Mouse (Mus musculus) monocyte, adult 5-6 weeks (primary cell): ENCODE measurements around the gene Spata2. TPM values are rescaled to one million over a fixed set of nuclear protein-coding genes. Genes with fewer than 3 reads are reported as not detected.

Experiments
- ATAC-seq: fragments of 153-309, 156-312 bp; replicated peaks from 2 replicates; pipeline ENCODE4 v1.8.0; 2017; ENCODE audit warnings: mild to moderate bottlenecking; ENCODE audit not compliant: low TSS enrichment, insufficient number of reproducible peaks, severe bottlenecking, poor library complexity, low FRiP score
- total RNA-seq: library from RNA; stranded (forward); fragments of 200-1000, 200-491, 200-594 nt; gene quantifications from 3 replicates; pipeline ENCODE4 v1.2.3, GENCODE M21; 2017

Gene Spata2
- total RNA-seq, 1 experiment from 2014 or later = 7.3 TPM

- ATAC-seq = 0 out of 2 replicates have a peak, but pooled peaks have one; percentile 6
Measured at GRCm38 (mm10) chr2:167512970-167513369, 20.3 kb upstream of the Spata2 start.

GRCm38 (mm10) chr2:167512365-167512764 is 19.7 kb upstream of the Spata2 start:
- ATAC-seq = no peak

DNA sequence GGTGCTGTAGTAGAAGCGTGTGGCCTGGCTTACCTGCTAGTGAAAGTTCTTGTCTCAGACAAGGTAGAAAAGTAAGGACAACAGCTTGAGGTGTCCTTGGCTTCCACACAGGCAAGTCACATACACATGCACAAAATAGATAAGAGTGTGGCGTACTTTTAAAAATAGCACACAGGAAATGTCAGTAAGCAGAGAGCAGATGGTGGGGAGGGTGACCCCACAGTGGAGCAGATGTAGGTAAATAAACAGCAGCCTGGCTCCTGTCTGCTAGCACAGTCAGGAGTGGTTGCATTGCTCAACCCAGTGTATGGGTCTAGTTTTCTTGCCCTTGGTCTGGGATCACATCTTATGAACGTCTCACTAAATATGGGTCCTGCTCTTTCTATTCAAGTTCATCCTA is 17.8 kb upstream of the Spata2 start:
- ATAC-seq = no peak

GRCm38 (mm10) chr2:167508569-167508968 is 15.9 kb upstream of the Spata2 start:
- no peak for ATAC-seq

DNA sequence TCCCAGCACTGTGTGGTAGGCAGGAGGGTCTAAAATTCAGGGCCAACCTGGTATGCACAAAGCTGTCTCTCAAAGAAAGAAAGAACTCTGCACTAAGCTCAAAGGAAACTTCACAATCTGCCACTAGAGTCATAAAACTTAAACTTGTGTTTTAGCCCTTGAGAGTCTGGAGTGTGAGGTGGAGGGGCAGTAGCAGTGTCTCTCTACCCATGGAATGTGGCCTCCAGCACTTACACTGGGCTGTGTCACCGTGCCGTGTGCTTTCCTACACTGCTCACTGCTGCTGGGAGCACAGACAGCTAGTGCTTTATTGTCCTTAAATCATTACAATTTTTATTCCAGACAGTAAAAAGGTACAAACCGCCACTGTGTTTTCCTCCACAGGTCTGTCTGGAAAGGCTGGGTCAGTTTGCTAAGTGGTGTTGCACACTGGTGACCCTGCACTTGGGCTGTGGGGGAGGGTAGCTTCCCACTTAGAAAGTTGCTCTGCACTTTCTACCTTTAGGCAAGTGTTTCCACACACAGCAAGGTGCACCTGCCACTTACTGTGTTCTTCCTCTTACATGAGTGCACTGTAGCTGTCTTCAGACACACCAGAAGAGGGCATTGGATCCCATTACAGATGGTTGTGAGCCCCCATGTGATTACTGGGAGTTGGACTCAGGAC is 15.2 kb upstream of the Spata2 start:
- ATAC-seq = no peak

DNA sequence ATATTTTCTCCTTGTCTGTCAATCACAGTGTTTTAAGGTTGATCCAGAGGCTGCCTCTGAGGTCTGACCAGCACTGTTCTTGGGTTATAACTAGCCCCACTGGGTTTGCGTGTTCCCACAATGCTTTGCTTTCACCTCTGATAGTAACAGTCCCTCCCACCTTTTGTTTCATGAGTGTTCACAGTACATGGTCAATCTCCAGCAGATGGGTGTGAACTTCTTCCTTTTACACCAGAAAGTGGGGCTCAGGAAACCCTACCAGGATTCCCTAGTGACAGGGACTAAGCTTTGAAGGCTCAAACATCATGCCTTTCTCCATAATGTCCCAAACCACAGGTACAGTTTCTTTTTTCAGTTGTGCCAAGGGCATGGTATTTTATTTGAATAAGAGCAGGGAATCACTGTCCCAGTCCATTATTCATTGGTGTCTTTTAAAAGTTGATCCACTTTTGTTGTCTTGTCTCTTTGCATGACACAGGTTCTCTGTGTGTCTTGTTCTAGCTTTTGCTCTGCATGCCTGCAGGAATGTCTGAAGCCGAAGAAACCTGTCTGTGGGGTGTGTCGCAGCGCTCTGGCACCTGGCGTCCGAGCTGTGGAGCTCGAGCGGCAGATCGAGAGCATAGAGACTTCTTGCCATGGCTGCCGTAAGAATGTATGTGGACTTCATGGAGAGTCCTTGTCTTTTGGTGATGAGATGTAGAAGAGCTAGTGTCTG is 14.0 kb upstream of the Spata2 start:
- ATAC-seq = no peak

GRCm38 (mm10) chr2:167505127-167505526 is 12.4 kb upstream of the Spata2 start:
- peak; percentile 84 for ATAC-seq

GRCm38 (mm10) chr2:167503896-167504349 is 11.2 kb upstream of the Spata2 start:
- no peak for ATAC-seq

DNA sequence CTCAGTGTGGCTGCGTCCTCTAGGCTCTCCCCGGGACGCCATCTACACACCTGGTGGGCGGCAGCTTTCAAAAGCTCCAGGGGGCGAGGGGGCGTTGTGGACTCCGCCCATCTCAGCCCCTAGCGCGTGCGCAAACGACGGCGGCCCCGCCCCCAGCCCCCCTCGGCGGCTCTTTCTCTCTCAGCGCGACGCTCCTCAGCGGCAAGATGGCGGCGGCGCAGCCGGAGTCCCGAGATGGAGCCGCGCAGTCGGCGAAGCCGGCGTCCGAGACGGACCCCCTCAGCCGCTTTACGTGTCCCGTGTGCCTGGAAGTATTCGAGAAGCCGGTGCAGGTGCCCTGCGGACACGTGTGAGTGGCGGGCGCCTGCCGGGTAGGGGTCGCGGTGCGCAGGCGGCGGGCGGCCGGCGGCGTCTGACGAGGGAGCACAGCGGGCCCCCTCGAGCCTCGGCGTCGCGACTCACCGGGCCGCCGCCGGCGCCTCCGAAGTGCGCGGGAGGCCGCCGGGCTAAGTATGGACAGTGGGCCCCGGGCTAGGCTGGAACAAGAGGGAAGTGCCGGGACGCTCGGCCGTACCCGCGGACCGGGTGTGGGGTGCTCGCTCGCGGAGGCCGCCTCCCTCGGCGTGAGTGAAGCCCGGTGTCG is 10.7 kb upstream of the Spata2 start:
- ATAC-seq = peak; percentile 31; the same call in 1 of the 2 replicates

DNA sequence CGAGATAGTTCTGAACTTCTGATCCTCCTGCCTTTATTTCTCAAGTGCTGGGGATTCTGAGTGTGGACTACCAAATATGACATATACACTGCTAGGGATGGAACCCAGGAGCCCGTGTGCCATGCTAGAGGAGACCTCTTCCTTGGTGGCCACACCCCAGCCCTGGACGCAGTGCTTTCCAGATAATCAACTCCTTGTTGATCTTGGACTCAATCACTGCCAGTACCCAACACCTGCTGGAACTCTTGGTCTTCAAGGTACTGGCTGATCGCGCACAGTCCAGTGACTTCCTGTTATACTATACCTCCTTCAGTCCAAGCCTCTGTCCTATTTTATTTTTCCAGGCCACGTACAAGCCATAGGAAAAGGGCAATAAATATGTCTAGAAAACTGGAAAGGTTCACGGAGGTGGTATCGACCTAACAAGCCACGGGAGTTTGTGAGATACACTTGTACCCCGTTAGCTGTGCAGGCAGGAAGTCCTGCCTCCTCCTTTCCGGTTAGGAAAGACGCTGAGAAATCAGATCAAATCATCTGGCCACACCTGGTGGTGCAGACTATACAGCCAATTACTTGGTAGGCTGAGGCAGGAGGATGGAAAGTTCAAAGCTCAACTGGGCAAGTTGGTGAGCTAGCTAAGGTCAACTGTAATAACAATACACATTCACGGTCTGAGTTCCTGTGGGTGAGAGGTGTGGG is 10.0 kb upstream of the Spata2 start:
- ATAC-seq = peak; percentile 33; the same call in 1 of the 2 replicates

- ATAC-seq = peak; percentile 48; the same call in 1 of the 2 replicates
Measured at GRCm38 (mm10) chr2:167497272-167497671, 4.6 kb upstream of the Spata2 start.

DNA sequence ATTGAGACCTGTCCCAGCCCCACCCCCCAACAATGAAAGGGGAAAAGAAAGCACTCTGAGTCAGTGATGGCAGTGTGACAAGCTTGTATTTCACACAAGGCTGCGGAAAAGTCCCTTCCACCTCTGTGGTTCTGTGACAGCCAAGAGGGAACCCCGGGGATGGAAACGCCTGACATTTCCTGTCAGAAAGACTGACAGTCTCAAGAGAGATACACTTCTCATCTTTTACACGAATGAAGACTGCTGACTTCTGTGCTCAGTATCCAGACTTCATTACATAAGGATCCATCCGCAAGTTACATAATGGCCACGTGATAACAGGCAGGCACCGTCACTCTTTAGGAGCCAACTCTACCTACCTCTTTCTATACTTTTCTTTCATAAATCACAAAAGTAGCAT is 3.8 kb upstream of the Spata2 start:
- no peak for ATAC-seq

- peak; percentile 10; the same call in 1 of the 2 replicates for ATAC-seq
Measured at GRCm38 (mm10) chr2:167491757-167492708, 654 bp downstream of the Spata2 start, which contains the start of gene Rnf114. Gene Rnf114 (plus strand): TSS chr2:167492645.

- ATAC-seq = no peak
Measured at GRCm38 (mm10) chr2:167490813-167491525, 1.7 kb downstream of the Spata2 start.

DNA sequence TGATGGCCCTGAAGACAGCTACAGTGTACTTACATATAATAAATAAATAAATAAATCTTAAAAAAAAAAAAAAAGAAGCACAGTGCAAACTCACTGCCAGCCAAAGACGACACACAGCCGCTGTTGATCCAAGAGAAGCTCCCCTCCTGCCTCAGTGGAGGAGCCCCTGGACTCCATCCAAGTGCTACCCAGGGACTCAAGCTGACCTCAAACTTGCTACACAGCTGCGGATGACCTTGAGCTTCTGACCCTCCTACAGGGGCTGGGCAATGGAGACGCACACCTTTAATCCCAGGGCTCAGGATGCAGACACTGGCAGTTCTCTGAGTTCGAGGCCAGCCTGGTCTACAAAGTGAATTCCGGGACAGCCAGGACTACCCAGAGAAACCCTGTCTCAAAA is 4.7 kb downstream of the Spata2 start:
- no peak for ATAC-seq

- no peak for ATAC-seq
Measured at GRCm38 (mm10) chr2:167487551-167487950, 5.1 kb downstream of the Spata2 start.

GRCm38 (mm10) chr2:167486573-167486972 is 6.1 kb downstream of the Spata2 start:
- no peak for ATAC-seq
